Mouse (Mus musculus): ENCODE measurements around the gene Heg1. TPM values are rescaled to one million over a fixed set of nuclear protein-coding genes. Genes with fewer than 3 reads are reported as not detected.
A peak's percentile ranks its signal among the peaks of the same experiment; 100 is the strongest.

The Heg1 gene
- polyA plus RNA-seq, 1 experiment from 2014 or later = 17.2 TPM

DNA sequence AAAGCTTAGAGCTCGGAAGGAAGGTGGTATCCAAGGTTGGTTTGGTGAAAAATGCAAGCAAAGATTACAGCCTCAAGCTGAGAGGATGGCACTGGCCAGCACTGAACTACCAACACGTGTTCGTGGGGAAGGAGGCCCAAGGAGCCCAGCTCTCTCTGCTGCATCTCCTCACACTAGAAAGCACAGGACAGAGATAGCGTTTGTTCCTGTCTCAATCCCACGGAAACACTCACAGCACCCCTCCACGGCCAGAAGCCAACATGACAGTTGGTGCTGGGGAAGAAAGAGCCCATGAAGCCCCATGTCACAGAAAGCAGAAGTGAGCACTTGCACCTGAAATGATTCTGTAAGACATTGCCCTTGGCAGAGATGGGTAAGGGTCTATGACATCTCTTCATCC is 72.2 kb downstream of the Heg1 start:
- H3K4me3 ChIP-seq (replicated peaks; ENCODE audit: low read depth, low read length) = no peak overlapping the region
- H3K4me1 ChIP-seq (replicated peaks; ENCODE audit: insufficient read depth, low read length) = no peaks in the 10 kb centered on the region
- DNase-seq (ENCODE audit: low spot score) (no peak), ATAC-seq (replicated peaks; ENCODE audit: low FRiP score, low read depth) (no peak)
- WGBS = 74% methylated on average over 6 of the region's 6 CpGs
- no peak overlapping the region for H3K9ac ChIP-seq (ENCODE audit: low read depth, low read length)
- no peaks in the 10 kb centered on the region for H3K9me3 ChIP-seq (replicated peaks; ENCODE audit: low read length)
- H3K36me3 ChIP-seq (ENCODE audit: insufficient read depth, low read length) = 0 out of 2 replicates have a peak, but pooled peaks cover 8% of the 10 kb centered on the region
- H3K27ac ChIP-seq = no peak overlapping the region
- no peak overlapping the region for H3K4me2 ChIP-seq (ENCODE audit: low read length)
- no peak for TF ChIP-seq CTCF (IDR thresholded peaks at IDR 0.05; ENCODE audit: low read depth)
- H3K27me3 ChIP-seq (ENCODE audit: insufficient read depth, low read length) = no peaks in the 10 kb centered on the region

DNA sequence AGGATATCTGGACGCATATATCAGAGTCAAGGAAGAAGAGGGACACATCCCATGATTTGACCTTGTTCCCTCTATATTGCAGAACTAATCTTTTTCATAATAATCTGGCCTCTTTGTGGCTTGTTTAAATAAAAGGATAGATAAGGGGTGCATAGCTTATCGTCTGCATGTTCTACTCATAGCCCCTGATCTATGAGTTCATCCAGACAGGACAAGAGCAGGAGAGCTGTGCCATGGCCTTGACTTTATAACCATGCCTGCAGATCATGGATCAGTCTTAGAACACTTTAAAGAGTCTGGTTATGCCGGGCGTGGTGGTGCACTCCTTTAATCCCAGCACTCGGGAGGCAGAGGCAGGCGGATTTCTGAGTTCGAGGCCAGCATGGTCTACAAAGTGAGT is 75.0 kb downstream of the Heg1 start:
- Histone ChIP-seq H3K9ac (ENCODE audit: low read depth, low read length) (no peak overlapping the region), H3K9me3 (replicated peaks; ENCODE audit: low read length) (no peaks in the 10 kb centered on the region), H3K27me3 (ENCODE audit: insufficient read depth, low read length) (no peaks in the 10 kb centered on the region), H3K27ac (no peak overlapping the region), H3K36me3 (ENCODE audit: insufficient read depth, low read length) (0 out of 2 replicates have a peak, but pooled peaks cover 6% of the 10 kb centered on the region), H3K4me1 (replicated peaks; ENCODE audit: insufficient read depth, low read length) (no peaks in the 10 kb centered on the region), H3K4me2 (ENCODE audit: low read length) (no peak overlapping the region), H3K4me3 (replicated peaks; ENCODE audit: low read depth, low read length) (no peak overlapping the region)
- WGBS = 93% methylated on average over 7 of the region's 7 CpGs
- no peak for DNase-seq (ENCODE audit: low spot score)
- ATAC-seq (replicated peaks; ENCODE audit: low FRiP score, low read depth) = no peak
- no peak for TF ChIP-seq CTCF (IDR thresholded peaks at IDR 0.05; ENCODE audit: low read depth)

DNA sequence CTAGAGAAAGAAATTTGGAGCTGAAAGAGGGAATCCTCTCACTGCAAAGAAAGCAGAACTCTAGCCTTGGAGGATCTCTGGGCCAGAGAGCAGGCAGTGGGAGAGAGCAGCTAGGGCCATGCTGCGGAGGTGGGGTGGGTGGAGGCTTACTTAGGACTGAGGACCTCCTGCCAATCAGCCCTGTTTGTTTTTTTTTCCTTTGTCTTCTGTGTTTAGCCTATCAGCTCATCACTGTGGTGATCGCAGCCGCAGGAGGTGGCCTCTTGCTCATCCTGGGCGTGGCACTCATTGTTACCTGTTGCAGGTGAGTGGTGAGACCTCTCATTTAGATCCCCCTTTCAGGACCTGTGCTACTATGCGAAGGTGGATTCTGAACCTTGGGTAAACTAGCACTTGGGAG is 76.4 kb downstream of the Heg1 start:
- Histone ChIP-seq H3K27ac (no peak overlapping the region), H3K27me3 (ENCODE audit: insufficient read depth, low read length) (no peaks in the 10 kb centered on the region), H3K9ac (ENCODE audit: low read depth, low read length) (no peak overlapping the region), H3K4me3 (replicated peaks; ENCODE audit: low read depth, low read length) (no peak overlapping the region), H3K9me3 (replicated peaks; ENCODE audit: low read length) (no peaks in the 10 kb centered on the region), H3K4me1 (replicated peaks; ENCODE audit: insufficient read depth, low read length) (no peaks in the 10 kb centered on the region), H3K4me2 (ENCODE audit: low read length) (no peak overlapping the region), H3K36me3 (ENCODE audit: insufficient read depth, low read length) (0 out of 2 replicates have a peak, but pooled peaks cover 3% of the 10 kb centered on the region)
- TF ChIP-seq CTCF (IDR thresholded peaks at IDR 0.05; ENCODE audit: low read depth) = no peak
- no peak for DNase-seq (ENCODE audit: low spot score)
- ATAC-seq (replicated peaks; ENCODE audit: low FRiP score, low read depth) = no peak
- WGBS = 74% methylated on average over 5 of the region's 5 CpGs

DNA sequence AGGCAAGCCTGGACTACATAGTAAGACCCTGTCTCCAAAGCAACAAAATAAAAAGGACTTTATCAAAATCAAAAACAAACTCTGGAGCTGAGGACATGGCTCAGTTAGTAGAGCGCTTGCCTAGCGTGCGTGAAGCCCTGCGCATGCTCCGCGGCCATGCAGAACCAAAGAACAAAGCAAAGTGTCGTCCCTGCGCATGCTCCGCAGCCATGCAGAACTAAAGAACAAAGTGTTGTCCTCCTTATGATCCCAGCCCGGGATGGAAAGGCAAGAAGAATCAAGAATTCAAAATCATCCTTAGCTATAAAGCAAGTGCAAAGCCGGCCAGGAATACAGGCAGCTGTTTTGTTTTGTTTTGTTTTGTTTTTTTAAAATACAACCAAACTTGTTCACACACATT is 76.8 kb downstream of the Heg1 start:
- Histone ChIP-seq H3K36me3 (ENCODE audit: insufficient read depth, low read length) (no peaks in the 10 kb centered on the region), H3K27me3 (ENCODE audit: insufficient read depth, low read length) (no peaks in the 10 kb centered on the region), H3K4me1 (replicated peaks; ENCODE audit: insufficient read depth, low read length) (no peaks in the 10 kb centered on the region), H3K27ac (no peak overlapping the region), H3K9me3 (replicated peaks; ENCODE audit: low read length) (no peaks in the 10 kb centered on the region), H3K4me2 (ENCODE audit: low read length) (no peak overlapping the region), H3K4me3 (replicated peaks; ENCODE audit: low read depth, low read length) (no peak overlapping the region), H3K9ac (ENCODE audit: low read depth, low read length) (no peak overlapping the region)
- 78% methylated on average over 11 of the region's 11 CpGs for WGBS
- DNase-seq (ENCODE audit: low spot score) (no peak), ATAC-seq (replicated peaks; ENCODE audit: low FRiP score, low read depth) (no peak)
- TF ChIP-seq CTCF (IDR thresholded peaks at IDR 0.05; ENCODE audit: low read depth) = no peak

DNA sequence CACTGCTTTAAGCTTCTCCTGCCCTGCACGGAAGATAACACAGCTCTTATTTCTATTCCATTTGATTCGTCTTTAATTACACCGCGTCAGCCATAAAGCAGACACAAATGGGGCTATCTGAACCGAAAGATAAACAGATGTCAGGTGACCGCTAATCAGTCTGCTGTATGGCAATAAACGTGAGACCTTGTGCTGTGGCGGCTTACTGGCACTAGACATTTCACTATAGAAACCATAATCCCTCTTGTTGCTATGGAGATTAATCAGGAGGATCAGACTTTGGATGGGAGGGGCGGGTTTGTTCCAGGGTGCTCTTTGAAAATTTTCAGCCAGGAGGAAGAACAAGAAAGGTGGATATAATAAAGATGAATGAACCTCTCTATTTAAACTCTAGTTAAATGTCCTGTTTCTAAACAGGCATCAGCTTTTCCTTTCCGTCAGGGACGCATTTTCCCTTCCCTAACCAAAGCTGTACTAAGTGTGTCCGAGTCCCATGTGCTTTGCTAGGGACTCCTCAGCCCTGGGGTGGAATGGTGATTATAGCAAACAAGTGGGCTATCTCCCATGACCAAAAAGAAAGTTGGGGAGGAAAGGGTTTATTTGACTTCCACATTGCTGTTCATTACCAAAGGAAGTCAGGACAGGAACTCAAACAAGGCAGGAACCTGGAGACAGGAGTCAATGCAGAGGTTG is 80.5 kb downstream of the Heg1 start:
- Histone ChIP-seq H3K9me3 (replicated peaks; ENCODE audit: low read length) (no peaks in the 10 kb centered on the region), H3K4me3 (replicated peaks; ENCODE audit: low read depth, low read length) (no peak overlapping the region), H3K4me1 (replicated peaks; ENCODE audit: insufficient read depth, low read length) (no peaks in the 10 kb centered on the region), H3K9ac (ENCODE audit: low read depth, low read length) (no peak overlapping the region), H3K27ac (no peak overlapping the region), H3K36me3 (ENCODE audit: insufficient read depth, low read length) (0 out of 2 replicates have a peak, but pooled peaks cover 6% of the 10 kb centered on the region), H3K4me2 (ENCODE audit: low read length) (no peak overlapping the region), H3K27me3 (ENCODE audit: insufficient read depth, low read length) (no peaks in the 10 kb centered on the region)
- ATAC-seq (replicated peaks; ENCODE audit: low FRiP score, low read depth) (no peak), DNase-seq (ENCODE audit: low spot score) (peak; percentile 38)
- 48% methylated on average over 12 of the region's 12 CpGs for WGBS
- TF ChIP-seq CTCF (IDR thresholded peaks at IDR 0.05; ENCODE audit: low read depth) = no peak

DNA sequence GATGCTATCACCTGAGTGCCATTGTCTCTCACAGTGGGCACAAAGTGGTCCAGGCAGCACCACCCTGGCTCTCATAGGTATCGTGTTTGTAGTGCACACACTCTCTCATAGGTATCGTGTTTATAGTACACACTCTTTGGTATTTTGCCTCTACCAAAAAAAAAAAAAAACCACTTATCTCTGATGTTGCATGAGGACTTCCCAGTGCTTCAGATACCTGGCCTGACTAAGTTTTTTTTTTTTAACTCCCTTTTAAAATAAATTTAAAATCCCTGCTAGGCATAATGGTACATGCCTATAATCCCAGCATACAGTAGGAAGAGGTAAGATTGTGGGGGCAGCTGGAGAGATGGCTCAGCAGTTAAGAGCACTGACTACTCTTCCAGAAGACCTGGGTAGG is 81.3 kb downstream of the Heg1 start:
- Histone ChIP-seq H3K9me3 (replicated peaks; ENCODE audit: low read length) (no peaks in the 10 kb centered on the region), H3K4me2 (ENCODE audit: low read length) (no peak overlapping the region), H3K27ac (no peak overlapping the region), H3K4me1 (replicated peaks; ENCODE audit: insufficient read depth, low read length) (no peaks in the 10 kb centered on the region), H3K4me3 (replicated peaks; ENCODE audit: low read depth, low read length) (no peak overlapping the region), H3K27me3 (ENCODE audit: insufficient read depth, low read length) (no peaks in the 10 kb centered on the region), H3K36me3 (ENCODE audit: insufficient read depth, low read length) (0 out of 2 replicates have a peak, but pooled peaks cover 6% of the 10 kb centered on the region), H3K9ac (ENCODE audit: low read depth, low read length) (no peak overlapping the region)
- ATAC-seq (replicated peaks; ENCODE audit: low FRiP score, low read depth) (no peak), DNase-seq (ENCODE audit: low spot score) (no peak)
- WGBS = 96% methylated on average over 2 of the region's 2 CpGs
- no peak for TF ChIP-seq CTCF (IDR thresholded peaks at IDR 0.05; ENCODE audit: low read depth)

DNA sequence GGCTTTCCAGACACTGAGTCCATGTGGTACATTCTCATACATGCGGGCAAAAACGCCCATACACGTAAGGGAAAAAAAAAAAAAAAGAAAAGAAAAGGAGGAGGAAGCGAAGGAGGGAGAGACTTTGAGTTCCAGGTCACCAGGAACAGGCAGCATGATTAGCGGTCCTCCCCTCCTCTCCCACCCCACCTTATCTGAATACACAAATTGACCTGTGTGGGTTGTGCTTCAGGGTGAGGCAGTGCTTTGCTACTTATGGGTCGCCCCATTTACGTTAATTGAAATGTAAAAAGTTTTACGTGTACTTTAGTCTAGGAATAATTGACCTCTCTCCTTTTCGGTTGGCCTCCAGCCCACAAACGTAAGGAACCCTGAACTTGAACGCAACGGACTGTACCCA is 82.1 kb downstream of the Heg1 start:
- DNase-seq (ENCODE audit: low spot score) (no peak), ATAC-seq (replicated peaks; ENCODE audit: low FRiP score, low read depth) (no peak)
- no peak overlapping the region for H3K4me3 ChIP-seq (replicated peaks; ENCODE audit: low read depth, low read length)

More for the DNA sequence above, 82.1 kb downstream of the Heg1 start:
- no peak overlapping the region for H3K4me2 ChIP-seq (ENCODE audit: low read length)
- H3K27ac ChIP-seq = no peak overlapping the region
- WGBS = 80% methylated on average over 12 of the region's 12 CpGs
- H3K27me3 ChIP-seq (ENCODE audit: insufficient read depth, low read length) = no peaks in the 10 kb centered on the region
- no peaks in the 10 kb centered on the region for H3K9me3 ChIP-seq (replicated peaks; ENCODE audit: low read length)
- no peak for TF ChIP-seq CTCF (IDR thresholded peaks at IDR 0.05; ENCODE audit: low read depth)
- 0 out of 2 replicates have a peak, but pooled peaks cover 6% of the 10 kb centered on the region for H3K36me3 ChIP-seq (ENCODE audit: insufficient read depth, low read length)
- no peaks in the 10 kb centered on the region for H3K4me1 ChIP-seq (replicated peaks; ENCODE audit: insufficient read depth, low read length)
- no peak overlapping the region for H3K9ac ChIP-seq (ENCODE audit: low read depth, low read length)
